12 mouse cellular contexts compared by ENCODE assay signal in the genomic region with DNA sequence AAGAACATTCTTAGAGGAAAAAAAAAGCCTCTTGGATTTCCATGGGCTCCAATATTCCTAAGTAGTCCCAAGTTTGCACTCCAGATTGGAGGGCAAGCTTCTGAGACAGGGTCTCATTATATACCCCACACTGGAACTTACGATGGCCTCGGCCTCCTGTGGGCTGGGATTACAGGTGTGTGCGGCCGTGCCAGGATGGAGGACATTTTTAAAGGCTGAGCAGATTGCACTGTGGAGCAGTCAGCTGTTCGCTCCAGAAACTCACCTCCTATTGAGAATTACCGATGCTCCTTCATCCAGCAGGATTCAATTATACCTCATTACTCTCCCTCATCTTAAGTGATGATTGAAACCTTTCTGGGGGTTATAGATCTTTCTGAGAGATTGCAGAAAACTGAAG.
"Had no signal": no experiment of that assay in that cellular context is flagged by ENCODE, and none has a peak within 500 bp of the region (broad histone marks: within the 10 kb centered on the region; RNA-seq: fewer than 3 reads in every experiment).

No protein-coding gene starts in this region.

- DNase-seq: retina, postnatal 1 day; right cerebral cortex, adult 18-20 months; right cerebral cortex, postnatal 14 days; right cerebral cortex, postnatal 25 days; right cerebral cortex, postnatal 4 days; spleen, adult 18-20 months; thymus, adult 18-20 months; thymus, adult 2 months; thymus, postnatal 14 days; thymus, postnatal 25 days; thymus, postnatal 36 days; thymus, postnatal 4 days had no signal
